Mouse (Mus musculus) heart, adult 10 weeks (tissue): ENCODE data around the gene Gucy2e. TPM values are rescaled to one million over a fixed set of nuclear protein-coding genes. Genes with fewer than 3 reads are reported as not detected.

ENCODE experiments used
- polyA plus RNA-seq: library from polyadenylated mRNA; stranded (reverse); fragments of 350-450 nt; fragmentation: Illumina TruSeq; extraction: RNeasy Lipid Tissue Mini Kit (QIAGEN cat#74804); gene quantifications from one replicate; pipeline ENCODE4 v1.2.3, GENCODE M21; 2014; ENCODE audit warnings: low read depth, low replicate concordance

Gucy2e gene
- polyA plus RNA-seq, result 0.05 TPM

DNA sequence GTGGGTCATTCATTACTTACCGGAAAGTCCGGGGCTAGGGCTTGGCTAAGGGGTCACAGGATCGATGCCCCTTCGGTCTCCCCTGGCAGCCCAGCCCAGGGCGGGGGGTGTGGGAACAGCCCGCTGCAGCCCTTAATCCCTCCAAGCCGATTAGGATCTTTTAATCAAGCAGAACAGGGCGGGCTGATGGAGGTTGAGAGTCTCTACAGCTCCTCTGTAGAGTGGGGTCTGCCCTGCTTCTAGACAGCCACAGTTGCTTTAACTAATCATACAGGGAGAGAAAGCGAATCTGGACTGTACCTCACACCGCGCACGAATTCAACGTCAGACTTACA, at the start of gene Gucy2e:
Gucy2e (minus strand) TSS at position 111 of the 335 bp plus-strand sequence.

DNA sequence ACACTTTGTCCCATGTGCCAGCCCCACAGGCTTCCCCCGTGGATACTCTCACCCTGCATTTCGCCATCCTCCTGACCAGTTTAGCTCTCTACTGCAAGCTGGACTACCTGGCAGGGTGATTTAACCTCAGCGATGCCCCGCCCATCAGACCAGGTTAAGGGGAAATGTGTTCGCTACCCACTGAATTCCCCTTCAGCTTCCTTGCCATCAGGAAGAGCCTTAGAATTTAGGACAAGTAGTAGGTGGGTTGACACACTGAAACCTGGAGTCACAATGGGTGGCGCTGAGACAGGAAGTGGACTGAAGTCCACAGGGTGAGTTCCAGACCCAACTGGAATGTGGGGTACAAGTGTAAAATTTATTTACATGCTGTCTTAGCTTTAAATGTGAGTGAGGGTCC, 39.1 kb downstream of the Gucy2e start, which contains the start of gene Alox8:
Alox8 (minus strand) TSS at position 101 of the 400 bp plus-strand sequence.

Other genes with a start within 250 kb of the Gucy2e start
- gene Pfas, start 228.6 kb downstream of the Gucy2e start, polyA plus RNA-seq, result 10.1 TPM
- 18.4 TPM for gene Ctc1, start 221.1 kb downstream of the Gucy2e start, polyA plus RNA-seq
- gene Aurkb, start 191.4 kb downstream of the Gucy2e start, polyA plus RNA-seq, result not detected
- 16.5 TPM for gene Borcs6, start 177.3 kb downstream of the Gucy2e start, polyA plus RNA-seq
- gene Tmem107, start 166.2 kb downstream of the Gucy2e start, polyA plus RNA-seq, result 9.9 TPM
- 95.0 TPM for gene Vamp2, start 148.5 kb downstream of the Gucy2e start, polyA plus RNA-seq
- gene Per1, start 141.8 kb downstream of the Gucy2e start, polyA plus RNA-seq, result 22.2 TPM
- not detected for gene Hes7, start 116.6 kb downstream of the Gucy2e start, polyA plus RNA-seq
- gene 9130213A22Rik, start 114.4 kb downstream of the Gucy2e start, polyA plus RNA-seq, result 0.39 TPM
- not detected for gene Aloxe3, start 111.1 kb downstream of the Gucy2e start, polyA plus RNA-seq
- gene Alox12b, start 80.0 kb downstream of the Gucy2e start, polyA plus RNA-seq, result not detected
- gene Alox8, start 39.2 kb downstream of the Gucy2e start, polyA plus RNA-seq, result 1.6 TPM
- 6.1 TPM for gene Cntrob, start 86.7 kb upstream of the Gucy2e start, polyA plus RNA-seq
- gene Trappc1, start 86.9 kb upstream of the Gucy2e start, polyA plus RNA-seq, result 82.5 TPM
- 0.26 TPM for gene Kcnab3, start 89.2 kb upstream of the Gucy2e start, polyA plus RNA-seq
- gene Rnf227, start 103.4 kb upstream of the Gucy2e start, polyA plus RNA-seq, result 0.47 TPM
- 19.5 TPM for gene Chd3, start 132.4 kb upstream of the Gucy2e start, polyA plus RNA-seq
- 87.6 TPM for gene Naa38, start 158.5 kb upstream of the Gucy2e start, polyA plus RNA-seq
- gene Cyb5d1, start 158.6 kb upstream of the Gucy2e start, polyA plus RNA-seq, result 35.3 TPM
- 16.4 TPM for gene Tmem88, start 161.2 kb upstream of the Gucy2e start, polyA plus RNA-seq
- 15.3 TPM for gene Kdm6b, start 176.6 kb upstream of the Gucy2e start, polyA plus RNA-seq